Mouse (Mus musculus): ENCODE results near the gene Cabp2.

- no peak for TF ChIP-seq CTCF (IDR thresholded peaks at IDR 0.05; ENCODE audit: low read depth, low read length)
- no peak for TF ChIP-seq POLR2A (IDR thresholded peaks at IDR 0.05; ENCODE audit: borderline replicate concordance, low read depth, low read length)
These were observed 5.7 kb downstream of the Cabp2 start for GRCm38 (mm10) chr19:4087090-4087489.
